Mouse (Mus musculus) liver, embryonic 14 days (tissue): ENCODE results near the gene Gm3488. TPM values are rescaled to one million over a fixed set of nuclear protein-coding genes. Genes with fewer than 3 reads are reported as not detected.

Experiments used
- polyA plus RNA-seq: library from polyadenylated mRNA; depleted of rRNA; stranded (reverse); fragments of >200 nt; gene quantifications from 2 replicates; pipeline ENCODE4 v1.2.3, GENCODE M21; 2012; rRNA removed

The Gm3488 gene
- 0.02 TPM in 2 replicates for polyA plus RNA-seq

DNA sequence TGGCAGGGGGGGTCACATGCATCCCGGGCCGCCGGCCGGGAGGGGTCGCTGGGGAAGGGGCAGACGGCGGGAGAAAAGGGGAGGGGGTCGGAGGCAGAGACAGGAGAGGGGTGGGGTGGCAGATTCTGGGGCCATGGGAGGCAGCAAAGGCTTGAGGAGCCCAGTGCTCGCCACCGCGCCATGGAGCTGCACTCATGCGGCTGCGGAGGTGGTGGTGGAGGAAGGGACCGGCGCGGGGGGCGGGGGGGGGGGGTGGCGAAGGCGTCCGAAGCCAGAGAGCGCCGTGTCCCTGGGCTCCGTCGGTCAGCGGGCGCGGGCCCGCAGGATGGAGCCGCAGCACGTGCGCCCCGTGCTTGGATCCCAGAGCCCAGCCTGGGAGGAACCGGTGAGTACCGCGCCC, at the start of gene Gm3488:
Gene Gm3488 (plus strand): TSS at position 301 of the 400 bp plus-strand sequence.

DNA sequence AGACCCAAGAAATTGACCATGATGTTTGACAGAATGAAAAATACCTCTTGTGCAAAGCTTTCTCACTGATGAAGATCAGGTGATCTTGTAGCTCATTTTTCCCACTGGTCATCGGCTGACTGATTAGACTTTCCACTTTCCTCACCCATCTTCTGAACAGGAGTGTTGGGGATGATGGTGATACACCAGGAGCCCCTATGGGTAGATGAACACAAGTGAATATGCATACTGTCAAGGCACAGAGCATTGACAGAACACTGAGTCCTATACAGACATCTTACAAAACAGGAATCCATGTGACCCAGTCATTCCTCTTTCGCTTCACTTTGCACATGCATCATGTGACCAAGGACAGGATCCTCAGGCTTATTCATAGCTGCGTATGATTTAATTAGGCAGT, 46.1 kb upstream of the Gm3488 start, which contains the start of gene Gm3194:
Gene Gm3194 (minus strand): TSS at position 101 of the 400 bp plus-strand sequence.

DNA sequence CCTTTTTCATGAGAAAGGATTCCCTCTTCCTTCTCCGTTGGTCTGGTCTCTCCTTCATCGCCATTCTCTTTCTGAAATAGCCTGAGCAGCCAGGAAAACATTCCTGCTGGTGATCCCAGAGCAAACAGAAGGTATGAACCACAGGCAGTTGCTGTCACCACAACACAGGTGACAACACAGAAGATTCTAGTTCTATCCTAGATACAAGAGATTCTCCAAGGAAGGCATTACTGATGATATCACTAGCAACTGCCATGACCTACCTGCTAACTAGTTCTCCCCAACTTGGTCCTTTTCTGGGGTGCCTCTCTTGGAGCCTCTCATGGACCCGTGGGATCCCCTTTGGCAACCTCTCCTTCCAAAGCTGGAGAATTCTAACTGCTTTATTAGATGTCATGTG, 23.7 kb upstream of the Gm3488 start, which contains the start of gene Gm8246:
Gene Gm8246 (minus strand): TSS at position 101 of the 400 bp plus-strand sequence.

GRCm38 (mm10) chr14:5483907-5484306, 17.6 kb upstream of the Gm3488 start, which contains the start of gene Gm3187:
TSS of gene Gm3187 (plus strand) at chr14:5484207.

DNA sequence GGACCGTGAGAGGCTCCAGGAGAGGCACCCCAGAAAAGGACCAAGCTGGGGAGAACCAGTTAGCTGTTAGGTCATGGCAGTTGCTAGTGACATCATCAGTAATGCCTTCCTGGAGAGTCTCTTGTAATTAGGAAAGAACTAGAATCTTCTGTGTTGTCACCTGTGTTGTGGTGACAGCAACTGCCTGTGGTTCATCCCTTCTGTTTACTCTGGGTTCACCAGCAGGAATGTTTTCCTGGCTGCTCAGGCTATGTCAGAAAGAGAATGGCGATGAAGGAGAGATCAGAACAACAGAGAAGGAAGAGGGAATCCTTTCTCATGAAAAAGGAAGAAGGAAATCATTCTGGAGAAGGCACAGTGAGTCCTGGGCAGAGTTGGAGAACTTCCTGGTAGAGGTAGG, 36.7 kb downstream of the Gm3488 start, which contains the start of gene Gm3532:
Gene Gm3532 (plus strand): TSS at position 301 of the 400 bp plus-strand sequence.

Other genes starting within 250 kb of the Gm3488 start
- not detected in 2 replicates for gene Gm3526, start 241.1 kb upstream of the Gm3488 start, polyA plus RNA-seq
- gene Gm3542, start 166.7 kb upstream of the Gm3488 start, polyA plus RNA-seq = not detected in 2 replicates
- 0.01 TPM in 1 of 2 replicates, not detected in the other for gene Gm3500, start 112.6 kb upstream of the Gm3488 start, polyA plus RNA-seq
- gene Gm3194, start 46.2 kb upstream of the Gm3488 start, polyA plus RNA-seq = 0.05 and 0.07 TPM in 2 replicates
- gene Gm8246, start 23.8 kb upstream of the Gm3488 start, polyA plus RNA-seq = not detected in 2 replicates
- not detected in 2 replicates for gene Gm3187, start 17.5 kb upstream of the Gm3488 start, polyA plus RNA-seq
- not detected in 2 replicates for gene Gm3532, start 36.8 kb downstream of the Gm3488 start, polyA plus RNA-seq
- not detected in 2 replicates for gene Gm8265, start 131.4 kb downstream of the Gm3488 start, polyA plus RNA-seq
- not detected in 2 replicates for gene Gm9603, start 185.8 kb downstream of the Gm3488 start, polyA plus RNA-seq
- gene Gm3373, start 239.9 kb downstream of the Gm3488 start, polyA plus RNA-seq = 0.03 TPM in 1 of 2 replicates, not detected in the other